Mouse (Mus musculus) heart, adult 2 months (tissue): ENCODE data around the gene Cd300lf. TPM values are rescaled to one million over a fixed set of nuclear protein-coding genes. Genes with fewer than 3 reads are reported as not detected.

Experiments
- DNase-seq, 2 experiments: peaks; one replicate each; pipeline ENCODE4 v3.0.0; 2021
- H3K27ac ChIP-seq: fragments of 200-600 bp; 2 replicates; pipeline ENCODE4 v1.8.1; 2022
- H3K27me3 ChIP-seq: fragments of 200-500 bp; 2 replicates; pipeline ENCODE4 v1.6.1; 2012; ENCODE audit warnings: mild to moderate bottlenecking, low read length, inconsistent platforms, mixed read lengths; ENCODE audit not compliant: control insufficient read depth, insufficient read depth
- H3K36me3 ChIP-seq: fragments of 200-500 bp; 2 replicates; pipeline ENCODE4 v1.6.1; 2012; ENCODE audit warnings: low read length, inconsistent platforms; ENCODE audit not compliant: control insufficient read depth, insufficient read depth
- H3K4me1 ChIP-seq: fragments of 200-500 bp; 2 replicates; pipeline ENCODE4 v1.6.1; 2011; ENCODE audit warnings: low read length; ENCODE audit not compliant: control insufficient read depth, insufficient read depth
- H3K4me3 ChIP-seq: fragments of 200-600 bp; 2 replicates; pipeline ENCODE4 v1.8.1; 2022
- H3K79me2 ChIP-seq: fragments of 200-500 bp; replicated peaks from 2 replicates; pipeline ENCODE4 v1.6.1; 2012; ENCODE audit warnings: mild to moderate bottlenecking, inconsistent platforms, low read length, moderate library complexity, mixed read lengths; ENCODE audit not compliant: control insufficient read depth, insufficient read depth
- H3K9ac ChIP-seq: fragments of 200-500 bp; 2 replicates; pipeline ENCODE4 v1.6.1; 2012; ENCODE audit warnings: low read depth, mild to moderate bottlenecking, control low read depth, inconsistent platforms, low read length, mixed read lengths
- CTCF ChIP-seq: fragments of 200-600 bp; IDR thresholded peaks from 2 replicates; pipeline ENCODE4 v1.8.1; 2022; ENCODE audit warnings: antibody characterized with exemption, mild to moderate bottlenecking, moderate library complexity
- EP300 ChIP-seq: fragments of 200-500 bp; IDR thresholded peaks from 2 replicates; pipeline ENCODE4 v1.6.1; 2011; ENCODE audit warnings: low read depth, low read length, control low read depth; ENCODE audit not compliant: insufficient read depth
- POLR2A ChIP-seq: fragments of 200-500 bp; IDR thresholded peaks from 2 replicates; pipeline ENCODE4 v1.6.1; 2011; ENCODE audit warnings: mild to moderate bottlenecking, low read depth, low read length, control low read depth; ENCODE audit not compliant: insufficient read depth
- WGBS: fragments of 180-500 bp; shearing (Covaris S2); methylation state at CpG from one replicate; pipeline ENCODE4 v1.1.7; 2018; 5-methylcytosine and 5-hydroxymethylcytosine counted together
- intact Hi-C: fragments of 180-260 bp; cut with DNase I; formaldehyde crosslinking; loops from one replicate; pipeline ENCODE4 v1.15.1; 2025
- polyA plus RNA-seq: library from polyadenylated mRNA; depleted of rRNA; stranded (reverse); fragments of >200 nt; gene quantifications from 2 replicates; pipeline ENCODE4 v1.2.3, GENCODE M21; 2012
- total RNA-seq, 2 experiments: library from RNA; stranded (reverse); gene quantifications; 2 replicates each; pipeline ENCODE4 v1.2.3; 2021

Gene Cd300lf
- total and polyA plus RNA-seq, 3 experiments, result 0.11 to 1.00 (median 0.60) TPM

- WGBS, result under 1% methylated on average over 47 of the region's 47 CpGs
- intact Hi-C loops, result no loop called here
Measured at GRCm38 (mm10) chr11:115162832-115163480, 29.2 kb upstream of the Cd300lf start, which contains the start of gene Slc9a3r1. Gene Slc9a3r1, plus strand, starts transcription at chr11:115163341.

GRCm38 (mm10) chr11:115162205-115162601 lies 28.4 kb upstream of the Cd300lf start:
- Histone ChIP-seq H3K4me3 (peak overlapping the region; percentile 87; the same call in 1 of the 2 replicates), H3K4me1 (peaks cover 4% of the 10 kb centered on the region), H3K9ac (no peak overlapping the region), H3K27me3 (no peaks in the 10 kb centered on the region), H3K36me3 (no peaks in the 10 kb centered on the region), H3K27ac (peak overlapping the region; percentile 79; the same call in 1 of the 2 replicates), H3K79me2 (no peaks in the 10 kb centered on the region)
- 34% methylated on average over 9 of the region's 9 CpGs for WGBS
- no peak for TF ChIP-seq POLR2A
- TF ChIP-seq CTCF, result no peak
- TF ChIP-seq EP300, result no peak
- intact Hi-C loops, result no loop called here
- no peak for DNase-seq

More at GRCm38 (mm10) chr11:115162832-115163480, 29.2 kb upstream of the Cd300lf start, which contains the start of gene Slc9a3r1:
- peak; percentile 99 for DNase-seq
- Histone ChIP-seq H3K4me1 (peaks cover 4% of the 10 kb centered on the region), H3K4me3 (peak within 1 kb of the TSS; percentile 87), H3K36me3 (no peaks in the 10 kb centered on the region), H3K27me3 (no peaks in the 10 kb centered on the region), H3K9ac (peak within 1 kb of the TSS; percentile 79), H3K79me2 (no peaks in the 10 kb centered on the region), H3K27ac (peak within 1 kb of the TSS; percentile 79)
- TF ChIP-seq CTCF, result no peak
- TF ChIP-seq POLR2A, result peak; percentile 97

GRCm38 (mm10) chr11:115161578-115162204 lies 27.9 kb upstream of the Cd300lf start:
- WGBS, result 50% methylated on average over 9 of the region's 9 CpGs
- intact Hi-C loops, result loop anchor here (1.0 to 2.0 kb wide), 2 partner anchors 21 to 109 kb away; no protein-coding TSS in a partner anchor
- no peak for TF ChIP-seq POLR2A
- no peak for TF ChIP-seq EP300
- no peak for TF ChIP-seq CTCF
- Histone ChIP-seq H3K4me3 (no peak overlapping the region), H3K9ac (no peak overlapping the region), H3K36me3 (no peaks in the 10 kb centered on the region), H3K27me3 (no peaks in the 10 kb centered on the region), H3K4me1 (peaks cover 4% of the 10 kb centered on the region), H3K79me2 (no peaks in the 10 kb centered on the region), H3K27ac (no peak overlapping the region)
- DNase-seq, result no peak

- intact Hi-C loops, result loop anchor here (1.0 to 2.0 kb wide), 2 partner anchors 21 to 110 kb away; no protein-coding TSS in a partner anchor
- peak; percentile 77 to 85 for DNase-seq
Measured at GRCm38 (mm10) chr11:115160883-115161577, 27.2 kb upstream of the Cd300lf start.

GRCm38 (mm10) chr11:115160016-115160797 lies 26.4 kb upstream of the Cd300lf start:
- Histone ChIP-seq H3K27me3 (no peaks in the 10 kb centered on the region), H3K4me3 (no peak overlapping the region), H3K36me3 (no peaks in the 10 kb centered on the region), H3K79me2 (no peaks in the 10 kb centered on the region), H3K9ac (no peak overlapping the region), H3K4me1 (peaks cover 4% of the 10 kb centered on the region), H3K27ac (no peak overlapping the region)
- intact Hi-C loops, result loop anchor here (2.0 kb wide), 1 partner anchor 111 kb away; no protein-coding TSS in a partner anchor
- 64% methylated on average over 11 of the region's 11 CpGs for WGBS
- peak; percentile 77 to 88 for DNase-seq
- peak; percentile 42; the same call in 1 of the 2 replicates for TF ChIP-seq EP300
- peak; percentile 90 for TF ChIP-seq CTCF
- TF ChIP-seq POLR2A, result no peak

More at GRCm38 (mm10) chr11:115160883-115161577, 27.2 kb upstream of the Cd300lf start:
- Histone ChIP-seq H3K4me1 (peaks cover 4% of the 10 kb centered on the region), H3K9ac (no peak overlapping the region), H3K79me2 (no peaks in the 10 kb centered on the region), H3K27ac (no peak overlapping the region), H3K36me3 (no peaks in the 10 kb centered on the region), H3K27me3 (no peaks in the 10 kb centered on the region), H3K4me3 (no peak overlapping the region)
- WGBS, result 30% methylated on average over 10 of the region's 10 CpGs
- no peak for TF ChIP-seq EP300
- TF ChIP-seq POLR2A, result no peak
- peak; percentile 98 for TF ChIP-seq CTCF
